Mouse (Mus musculus) adrenal gland, adult 2 months (tissue): ENCODE results near the gene Tmem150a. TPM values are rescaled to one million over a fixed set of nuclear protein-coding genes. Genes with fewer than 3 reads are reported as not detected.
A peak's percentile ranks its signal among the peaks of the same experiment; 100 is the strongest.

Experiments used
- DNase-seq: peaks from one replicate; pipeline ENCODE4 v3.0.0; 2021
- polyA plus RNA-seq: library from polyadenylated mRNA; depleted of rRNA; stranded (reverse); fragments of >200 nt; gene quantifications from 2 replicates; pipeline ENCODE4 v1.2.3, GENCODE M21; 2012
- total RNA-seq, 2 experiments: library from RNA; stranded (reverse); gene quantifications; 2 replicates each; pipeline ENCODE4 v1.2.3; 2021

Gene Tmem150a
- total and polyA plus RNA-seq, 3 experiments: 22.6 to 55.2 (median 25.1) TPM

GRCm38 (mm10) chr6:72373184-72373583, 17.9 kb downstream of the Tmem150a start:
- no peak for DNase-seq

DNA sequence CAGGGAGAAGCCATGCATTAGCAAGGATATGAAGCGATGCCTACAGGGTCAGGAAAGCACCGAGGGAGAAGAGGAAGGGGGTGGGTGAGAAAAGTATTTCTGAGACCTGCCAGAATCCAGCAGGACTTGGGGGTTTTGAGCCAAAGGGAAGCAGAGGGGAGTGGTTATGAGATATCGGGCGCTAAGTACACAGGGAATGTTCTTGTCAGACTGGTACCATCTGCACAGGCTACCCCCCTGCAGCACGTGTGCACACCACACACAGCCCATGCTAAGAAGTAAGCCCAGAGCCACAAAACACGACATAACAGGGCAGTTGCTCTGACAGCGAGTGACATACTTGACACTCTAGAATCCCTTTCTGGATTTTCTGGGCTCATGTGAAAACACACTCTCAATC, 19.0 kb downstream of the Tmem150a start:
- no peak for DNase-seq

- DNase-seq: no peak
These were observed 19.7 kb downstream of the Tmem150a start for GRCm38 (mm10) chr6:72374820-72375563.

GRCm38 (mm10) chr6:72378510-72379234, 23.4 kb downstream of the Tmem150a start:
- DNase-seq: no peak

DNA sequence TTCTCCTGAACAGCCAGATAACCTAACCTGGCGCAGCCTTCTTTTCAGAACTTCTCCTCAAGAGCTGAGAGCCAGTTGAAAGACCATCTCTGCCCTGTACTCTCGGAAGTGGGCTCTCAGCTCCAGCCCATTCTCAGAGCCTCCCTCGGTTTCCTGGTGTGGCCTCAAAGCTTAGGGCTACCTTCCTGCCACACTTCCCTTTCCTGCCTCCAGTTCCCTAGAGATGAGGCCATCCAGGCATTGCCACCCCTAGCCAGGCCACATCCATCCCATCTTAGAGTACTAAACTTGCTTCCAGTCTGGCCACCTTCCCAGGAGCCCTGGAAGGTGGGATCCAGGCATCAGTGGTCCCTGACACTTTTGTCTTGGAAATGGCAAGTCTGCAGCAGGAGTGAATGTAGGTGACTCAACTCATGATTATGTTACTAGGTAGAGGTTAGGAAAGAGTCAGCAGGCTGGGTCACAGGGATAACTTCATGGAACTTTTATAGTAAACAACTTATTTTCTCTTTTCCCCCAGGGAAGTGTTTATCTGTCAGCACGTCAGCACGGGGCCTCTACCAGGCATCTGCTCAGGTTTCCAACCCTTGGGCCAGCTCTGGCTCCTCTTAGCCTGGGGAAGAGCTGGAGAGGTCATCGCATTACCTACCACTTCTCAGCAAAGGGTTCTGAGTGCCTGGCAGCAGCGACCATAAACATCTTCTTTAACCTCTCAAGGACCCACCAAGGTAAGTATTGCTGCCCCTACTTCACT, 24.3 kb downstream of the Tmem150a start:
- peak; percentile 39 for DNase-seq

DNA sequence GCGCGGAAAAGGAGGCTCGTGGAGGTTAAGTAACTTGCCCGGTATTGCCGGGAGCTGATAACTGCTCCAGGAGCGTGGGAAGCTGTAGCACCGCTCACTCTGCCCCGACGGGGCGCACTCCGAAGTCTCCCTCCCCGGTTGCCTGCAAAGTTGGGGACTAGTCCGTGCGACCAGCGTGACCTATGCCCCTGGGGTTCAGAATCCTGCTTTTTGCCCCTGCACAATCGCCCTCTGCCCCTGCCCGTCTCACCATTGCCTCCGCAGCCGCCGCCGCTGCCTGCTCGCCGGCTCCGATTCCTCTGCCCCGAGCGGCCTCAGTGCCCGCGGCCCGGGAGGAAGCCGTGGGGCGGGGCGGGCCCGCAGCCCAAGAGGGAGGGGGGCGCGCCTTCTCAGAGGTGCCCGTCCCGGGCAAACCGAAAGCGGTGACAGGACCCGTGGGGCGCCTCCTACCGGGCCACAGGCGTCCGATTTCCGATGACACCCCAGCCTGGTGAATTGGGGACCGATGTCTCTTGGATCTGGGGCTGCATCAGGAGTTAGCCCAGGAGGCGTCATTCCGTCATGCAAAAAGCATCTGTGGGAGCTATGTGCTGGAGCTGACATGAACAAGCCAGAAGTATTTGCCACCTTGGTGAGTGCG, 25.0 kb downstream of the Tmem150a start, which contains the start of gene Vamp5:
TSS of gene Vamp5 (minus strand) at position 338 of the 640 bp plus-strand sequence.
- DNase-seq: peak; percentile 92

DNA sequence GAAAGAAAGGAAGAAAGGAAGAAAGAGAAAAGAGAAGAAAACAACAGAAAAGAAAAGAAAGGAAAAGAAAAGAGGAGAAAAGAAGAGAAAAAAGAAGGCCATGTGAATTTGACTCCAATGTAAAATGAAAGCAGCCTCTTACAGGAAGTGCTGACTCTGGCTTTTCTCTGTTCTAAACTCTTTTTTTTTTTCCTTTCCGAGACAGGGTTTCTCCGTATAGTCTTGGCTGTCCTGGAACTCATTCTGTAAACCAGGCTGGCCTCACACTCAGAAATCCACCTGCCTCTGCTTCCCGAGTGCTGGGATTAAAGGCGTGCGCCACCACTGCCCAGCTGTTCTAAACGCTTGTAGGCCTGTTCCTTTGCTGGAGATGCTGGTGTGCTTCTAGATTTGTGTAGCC, 27.2 kb downstream of the Tmem150a start:
- DNase-seq: no peak

DNA sequence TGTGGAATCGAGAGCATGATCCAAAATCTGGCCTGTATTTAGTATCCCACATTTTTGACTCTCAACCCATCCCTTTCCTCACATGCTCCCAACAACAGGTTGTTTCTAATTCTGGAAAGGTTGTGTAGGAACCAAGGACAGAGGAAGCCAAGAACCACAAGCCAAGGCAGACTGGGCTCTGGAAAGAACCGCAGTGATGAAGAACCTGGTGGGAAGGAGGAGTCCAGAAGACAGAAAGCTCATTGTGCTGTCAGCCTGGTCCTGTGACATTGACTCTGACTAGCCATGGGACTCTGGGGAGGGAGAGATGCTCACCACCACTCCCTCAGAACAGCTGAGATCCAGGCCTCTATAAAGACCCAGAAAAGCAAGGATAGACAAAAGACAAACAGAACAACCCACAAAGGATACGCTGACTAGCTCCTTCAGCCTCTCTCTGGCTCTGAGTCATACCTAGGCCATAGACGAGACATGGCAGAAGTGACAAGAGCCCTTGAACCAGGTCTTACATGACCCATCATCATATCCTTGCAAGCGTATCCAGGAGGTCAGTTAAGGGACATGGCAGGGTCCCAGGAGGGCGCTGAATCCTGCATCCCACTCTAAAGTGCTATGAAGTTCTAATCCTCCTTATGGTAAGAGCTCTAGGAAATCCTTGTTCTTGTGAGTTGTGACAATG, 28.0 kb downstream of the Tmem150a start:
- DNase-seq: no peak

DNA sequence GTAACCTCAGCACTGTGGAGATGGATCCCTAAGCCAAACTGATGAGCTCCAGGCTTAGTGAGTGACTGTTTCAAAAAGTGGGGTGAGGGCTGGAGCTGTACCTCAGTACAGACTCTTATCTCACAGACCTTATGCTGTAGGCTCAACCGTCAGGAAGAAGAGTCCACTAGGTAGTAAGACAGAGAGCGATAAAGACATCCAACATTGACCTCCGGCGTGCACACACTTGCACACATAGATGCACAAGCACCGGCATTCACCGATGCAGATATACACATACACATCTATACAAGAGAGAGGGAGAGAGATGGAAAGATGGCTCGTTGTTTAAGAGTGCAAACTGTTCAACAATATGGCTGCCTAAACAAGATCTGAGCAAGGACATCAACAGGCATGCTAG, 28.7 kb downstream of the Tmem150a start:
- no peak for DNase-seq

DNA sequence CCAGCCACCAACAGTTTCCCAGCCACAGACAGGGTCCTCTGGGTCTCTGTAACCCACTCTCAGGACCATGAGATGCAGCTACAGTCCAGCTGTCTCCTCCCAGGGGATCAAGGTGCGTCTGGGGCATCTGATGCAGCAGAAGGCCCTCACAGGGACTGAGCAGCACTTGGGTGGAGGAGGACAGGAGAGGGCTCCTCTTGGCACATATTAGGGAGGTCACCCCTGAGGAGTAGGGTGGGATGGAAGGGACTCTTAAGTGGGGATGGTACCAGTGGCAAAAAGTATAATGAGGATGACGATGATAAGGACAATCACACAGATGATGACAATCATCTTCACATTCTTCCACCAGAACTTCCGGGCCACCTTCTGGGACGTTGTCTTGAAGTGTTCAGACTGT, 30.0 kb downstream of the Tmem150a start:
- DNase-seq: no peak

GRCm38 (mm10) chr6:72386561-72386960, 31.3 kb downstream of the Tmem150a start:
- DNase-seq: no peak

DNA sequence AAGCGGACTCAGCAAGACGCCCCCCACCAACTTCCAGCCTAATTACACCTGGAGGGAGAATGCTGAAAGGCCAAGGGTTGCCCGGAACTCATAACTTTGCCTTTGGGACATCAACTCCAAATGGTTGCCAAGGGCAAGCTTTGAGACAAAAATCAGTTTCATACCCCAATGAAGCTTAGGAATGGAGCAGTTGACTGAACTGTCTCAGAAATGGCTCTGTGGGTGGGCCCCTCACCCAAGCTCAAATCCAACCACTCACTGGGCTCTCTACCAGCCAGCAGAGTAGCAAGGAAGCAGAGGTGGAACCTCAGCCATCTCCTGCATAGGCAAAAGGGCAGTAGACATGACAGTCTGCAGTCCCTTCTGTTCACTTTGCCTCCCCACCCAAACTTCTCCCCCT, 32.6 kb downstream of the Tmem150a start:
- DNase-seq: no peak

- no peak for DNase-seq
These were observed 33.0 kb downstream of the Tmem150a start for GRCm38 (mm10) chr6:72388266-72388665.

DNA sequence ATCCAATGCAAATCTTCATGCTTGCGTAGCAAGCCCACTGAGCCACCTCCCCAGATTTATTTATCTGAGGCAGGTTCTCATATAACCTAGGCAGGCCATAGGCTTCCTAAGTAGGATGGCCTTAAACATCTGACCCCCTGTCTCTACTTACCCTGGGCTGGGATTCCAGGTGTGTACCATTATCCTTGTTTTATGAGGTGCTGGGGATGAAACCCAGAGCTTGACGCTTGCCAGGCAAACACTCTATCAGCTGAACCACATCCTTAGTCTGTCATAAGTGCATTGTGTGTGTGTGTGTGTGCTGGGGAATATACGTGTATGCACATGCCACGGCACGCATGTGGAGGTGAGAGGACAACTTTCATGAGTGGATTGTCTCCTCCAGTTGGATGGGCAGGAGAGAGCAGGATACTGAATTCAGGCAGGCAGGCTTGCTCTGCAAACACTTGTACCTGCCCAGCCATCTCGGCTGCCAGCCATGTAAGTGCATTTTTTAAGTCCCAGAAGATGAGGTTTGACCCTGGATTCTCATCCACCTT, 33.6 kb downstream of the Tmem150a start:
- DNase-seq: no peak

- no peak for DNase-seq
These were observed 34.3 kb downstream of the Tmem150a start for GRCm38 (mm10) chr6:72389471-72389940.

- DNase-seq: peak; percentile 95
These were observed 34.9 kb downstream of the Tmem150a start, which contains the start of gene Vamp8 for GRCm38 (mm10) chr6:72389941-72390771. Gene Vamp8 (minus strand): TSS chr6:72390703.

DNA sequence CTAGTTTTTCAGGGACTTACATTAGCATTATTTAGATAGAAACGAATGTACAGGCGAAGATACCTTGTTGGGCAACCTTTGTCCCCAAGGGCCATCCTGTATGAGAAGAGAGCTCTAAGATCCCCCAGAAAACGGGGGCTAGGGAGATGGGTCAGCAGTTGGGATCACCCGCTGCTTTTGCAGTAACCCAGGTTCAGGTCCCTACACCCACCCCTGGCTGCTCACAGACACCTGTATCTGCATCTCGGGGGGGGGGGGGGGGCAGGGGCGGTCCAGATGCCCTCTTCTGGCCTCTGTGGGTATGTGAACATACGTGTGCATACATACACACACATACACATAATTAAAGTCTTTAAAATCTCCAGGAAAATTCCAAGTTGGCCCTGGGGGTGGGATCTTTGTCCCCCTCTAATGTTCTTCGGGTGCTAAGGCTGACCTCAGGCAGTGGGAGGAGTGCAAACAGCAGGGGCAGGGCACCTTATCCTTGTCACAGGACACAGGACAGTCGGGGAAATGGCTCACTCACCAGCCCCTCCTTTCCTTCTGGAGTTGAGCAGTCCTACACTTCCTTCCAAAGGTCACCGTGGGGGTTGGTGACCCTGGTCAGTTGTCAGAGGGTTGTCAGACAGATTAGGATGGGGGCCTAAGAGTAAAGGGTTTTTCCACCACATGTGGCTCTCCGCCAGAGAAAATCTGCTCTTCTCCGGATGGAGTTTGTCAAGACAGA, 35.7 kb downstream of the Tmem150a start:
- peak; percentile 90 for DNase-seq

DNA sequence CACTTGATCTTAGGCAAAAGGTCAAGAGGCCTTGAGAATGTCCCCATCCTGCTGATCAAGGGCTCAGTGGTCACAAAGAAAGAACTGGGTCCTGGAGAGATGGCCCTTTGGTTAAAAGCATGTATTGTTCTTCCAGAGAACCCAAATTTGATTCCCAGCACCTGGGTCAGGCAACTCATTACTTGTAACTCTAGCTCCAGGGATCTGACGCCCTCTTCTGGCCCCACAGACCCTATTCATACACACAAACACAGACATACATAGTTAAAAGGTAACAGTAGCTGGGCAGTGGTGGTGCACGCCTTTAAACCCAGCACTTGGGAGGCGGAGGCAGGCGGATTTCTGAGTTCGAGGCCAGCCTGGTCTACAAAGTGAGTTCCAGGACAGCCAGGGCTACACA, 37.1 kb downstream of the Tmem150a start:
- no peak for DNase-seq

DNA sequence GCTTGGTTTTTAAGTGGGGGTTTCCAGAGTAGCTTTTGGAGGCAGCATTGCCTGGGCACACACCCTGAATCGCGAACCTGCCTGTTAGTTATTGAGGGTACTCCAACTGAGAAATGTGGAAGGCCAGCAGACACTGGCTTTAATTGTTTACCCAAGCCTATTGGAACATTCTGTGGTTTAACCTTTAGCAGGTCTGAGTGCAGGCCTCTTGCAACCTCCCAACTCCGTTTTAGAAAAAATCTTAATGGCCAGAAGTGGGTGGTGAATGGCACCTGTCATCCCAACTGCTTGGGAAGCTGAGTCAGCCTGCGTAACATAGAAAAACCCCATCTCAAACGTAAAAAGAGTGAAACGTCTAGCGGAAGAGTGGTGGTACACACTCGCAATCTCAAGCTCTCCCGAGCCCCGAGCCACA, 41.6 kb downstream of the Tmem150a start:
- DNase-seq: no peak
